Mouse (Mus musculus) cortical plate, adult 2 months (tissue): ENCODE results near the gene Slc9a3r2. TPM values are rescaled to one million over a fixed set of nuclear protein-coding genes. Genes with fewer than 3 reads are reported as not detected.

Experiments used
- H3K27ac ChIP-seq: fragments of 200-500 bp; 2 replicates; pipeline ENCODE4 v1.5.1; 2012; ENCODE audit warnings: low read length, control low read depth, inconsistent platforms; ENCODE audit not compliant: insufficient read depth
- H3K4me1 ChIP-seq: fragments of 200-500 bp; 2 replicates; pipeline ENCODE4 v1.6.1; 2011; ENCODE audit warnings: low read length; ENCODE audit not compliant: control insufficient read depth, insufficient read depth
- H3K4me3 ChIP-seq: fragments of 200-500 bp; 2 replicates; pipeline ENCODE4 v1.5.1; 2011; ENCODE audit warnings: mild to moderate bottlenecking, low read length, control low read depth; ENCODE audit not compliant: insufficient read depth
- CTCF ChIP-seq: fragments of 200-500 bp; IDR thresholded peaks from 2 replicates; pipeline ENCODE4 v1.5.1; 2011; ENCODE audit warnings: mild to moderate bottlenecking, control low read depth, low read length; ENCODE audit not compliant: insufficient read depth; ENCODE audit errors: extremely low read depth
- POLR2A ChIP-seq: fragments of 200-500 bp; IDR thresholded peaks from 2 replicates; pipeline ENCODE4 v1.6.1; 2011; ENCODE audit warnings: mild to moderate bottlenecking, low read length, control low read depth; ENCODE audit not compliant: insufficient read depth; ENCODE audit errors: extremely low read depth
- polyA plus RNA-seq: library from polyadenylated mRNA; depleted of rRNA; stranded (reverse); fragments of >200 nt; gene quantifications from 2 replicates; pipeline ENCODE4 v1.2.3, GENCODE M21; 2012

The Slc9a3r2 gene
- polyA plus RNA-seq, 1 experiment, result 69.0 TPM

GRCm38 (mm10) chr17:24628646-24629045 is 21.5 kb downstream of the Slc9a3r2 start:
- H3K4me1 ChIP-seq, result peaks cover 5% of the 10 kb centered on the region; the same call in 1 of the 2 replicates
- no peak overlapping the region for H3K4me3 ChIP-seq
- TF ChIP-seq POLR2A (no peak), CTCF (peak; percentile 85)
- H3K27ac ChIP-seq, result no peak overlapping the region

GRCm38 (mm10) chr17:24625472-24625871 is 24.7 kb downstream of the Slc9a3r2 start:
- TF ChIP-seq POLR2A (no peak), CTCF (no peak)
- Histone ChIP-seq H3K4me1 (peaks cover 3% of the 10 kb centered on the region), H3K4me3 (no peak overlapping the region), H3K27ac (no peak overlapping the region)

- no peak overlapping the region for H3K4me3 ChIP-seq
- no peak overlapping the region for H3K27ac ChIP-seq
- TF ChIP-seq POLR2A (no peak), CTCF (peak; percentile 20; the same call in 1 of the 2 replicates)
- peaks cover 2% of the 10 kb centered on the region; the same call in 1 of the 2 replicates for H3K4me1 ChIP-seq
Measured at GRCm38 (mm10) chr17:24617561-24618194, 32.4 kb downstream of the Slc9a3r2 start.

DNA sequence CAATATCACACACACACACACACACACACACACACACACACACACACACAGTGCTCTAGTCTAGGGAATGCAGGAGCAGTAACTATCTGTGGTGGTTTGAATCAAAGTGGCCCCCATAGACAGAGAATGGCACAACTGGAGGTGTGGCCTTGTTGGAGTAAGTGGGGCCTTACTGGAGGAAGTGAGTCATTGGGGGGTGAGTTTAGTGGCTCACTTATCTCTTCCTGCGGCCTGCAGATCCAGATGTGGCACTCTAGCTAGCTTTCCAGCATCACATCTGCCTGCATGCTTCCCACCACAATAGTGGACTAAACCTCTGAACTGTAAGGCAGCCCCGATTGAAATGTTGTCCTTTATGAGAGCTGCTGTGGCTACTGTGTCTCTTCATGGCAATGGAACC is 39.4 kb downstream of the Slc9a3r2 start:
- TF ChIP-seq CTCF (no peak), POLR2A (no peak)
- Histone ChIP-seq H3K27ac (no peak overlapping the region), H3K4me3 (no peak overlapping the region), H3K4me1 (no peaks in the 10 kb centered on the region)

- TF ChIP-seq CTCF (no peak), POLR2A (no peak)
- no peak overlapping the region for H3K4me3 ChIP-seq
- no peaks in the 10 kb centered on the region for H3K4me1 ChIP-seq
- H3K27ac ChIP-seq, result no peak overlapping the region
Measured at GRCm38 (mm10) chr17:24608874-24609273, 41.3 kb downstream of the Slc9a3r2 start.

DNA sequence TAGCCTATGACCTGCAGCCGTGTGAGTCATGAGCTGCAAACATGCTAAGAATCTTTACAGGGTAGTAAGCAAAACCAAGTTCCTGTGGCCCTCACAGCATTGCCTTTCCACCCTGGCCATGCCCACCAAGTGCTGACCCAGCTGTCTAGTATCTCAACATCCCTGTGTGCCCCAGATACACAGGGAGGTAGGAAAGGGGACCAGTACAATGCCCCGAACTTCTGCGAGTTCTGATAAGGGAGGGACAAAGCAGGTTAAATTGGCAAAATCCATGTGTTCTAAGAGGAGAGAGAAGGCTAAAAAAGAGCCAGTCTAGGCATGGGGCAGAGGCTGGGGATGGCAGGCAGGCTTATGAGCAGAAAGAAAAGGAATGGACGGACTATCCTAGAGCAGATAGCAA is 41.8 kb downstream of the Slc9a3r2 start:
- TF ChIP-seq CTCF (no peak), POLR2A (no peak)

DNA sequence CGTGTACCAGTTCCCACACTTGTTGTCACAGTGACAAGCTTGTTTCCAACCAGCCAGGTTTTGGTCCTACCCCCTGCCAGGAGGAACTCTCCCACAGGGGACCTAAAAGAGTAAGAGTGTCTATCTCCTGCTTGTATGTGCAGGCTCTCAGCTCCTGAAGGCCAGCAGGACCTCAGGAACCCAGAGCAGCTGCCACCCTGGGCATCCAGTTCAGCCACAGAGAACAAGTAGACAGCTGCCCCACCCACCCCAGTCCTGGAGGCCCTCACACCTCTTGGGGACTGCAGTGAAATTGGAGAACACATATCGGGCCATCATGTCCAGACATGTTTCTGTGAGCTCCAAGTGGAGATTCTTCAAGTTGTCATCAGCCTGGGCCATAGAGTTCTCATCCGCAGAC is 45.6 kb downstream of the Slc9a3r2 start:
- H3K4me3 ChIP-seq, result no peak overlapping the region
- H3K27ac ChIP-seq, result no peak overlapping the region
- H3K4me1 ChIP-seq, result no peaks in the 10 kb centered on the region
- no peak for TF ChIP-seq CTCF
- TF ChIP-seq POLR2A, result no peak

More for the DNA sequence above, 41.8 kb downstream of the Slc9a3r2 start:
- Histone ChIP-seq H3K27ac (no peak overlapping the region), H3K4me1 (no peaks in the 10 kb centered on the region), H3K4me3 (no peak overlapping the region)

DNA sequence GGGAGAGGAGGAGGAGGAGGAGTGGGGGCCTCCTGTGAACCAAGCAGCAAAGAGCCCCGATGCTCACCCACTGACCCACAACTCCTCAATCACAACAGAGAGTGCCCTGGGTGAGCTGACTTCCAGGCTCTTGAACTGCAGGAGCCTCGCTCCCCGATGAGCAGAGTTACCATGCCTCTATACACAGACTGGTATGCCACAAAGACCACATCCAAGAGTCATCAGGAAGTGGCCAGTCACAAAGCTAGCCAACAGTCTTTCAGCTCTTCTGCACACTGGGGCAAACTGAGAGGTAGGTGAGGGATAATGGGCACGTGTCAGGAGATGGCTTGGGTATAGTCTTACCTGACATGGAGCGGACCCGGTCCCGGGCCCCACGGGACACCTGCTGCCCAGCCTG is 46.2 kb downstream of the Slc9a3r2 start:
- Histone ChIP-seq H3K27ac (no peak overlapping the region), H3K4me1 (no peaks in the 10 kb centered on the region), H3K4me3 (no peak overlapping the region)
- no peak for TF ChIP-seq POLR2A

GRCm38 (mm10) chr17:24600502-24600901 is 49.6 kb downstream of the Slc9a3r2 start:
- Histone ChIP-seq H3K4me1 (no peaks in the 10 kb centered on the region), H3K27ac (no peak overlapping the region)

DNA sequence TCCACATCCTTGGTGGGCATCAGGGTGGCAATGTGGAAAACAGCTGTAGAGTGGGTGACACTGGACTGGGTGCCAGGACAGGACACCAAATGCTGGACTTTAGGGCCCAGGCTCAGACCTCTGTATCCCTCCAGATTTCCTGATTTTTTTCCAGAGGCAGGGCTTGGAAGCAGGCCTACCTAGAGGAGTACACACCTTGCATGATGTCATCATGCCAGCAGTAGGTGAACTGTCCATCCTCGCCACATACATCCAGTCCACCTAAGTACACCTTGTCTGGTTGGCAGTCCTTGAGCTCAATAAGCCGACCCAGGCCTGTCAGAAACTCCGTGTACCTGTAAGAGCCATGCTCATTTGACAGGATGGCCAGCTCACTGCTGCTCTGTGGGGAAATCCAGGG is 52.1 kb downstream of the Slc9a3r2 start:
- no peak overlapping the region for H3K27ac ChIP-seq
- no peak for TF ChIP-seq POLR2A
- TF ChIP-seq CTCF, result no peak
- no peak overlapping the region for H3K4me3 ChIP-seq
- no peaks in the 10 kb centered on the region for H3K4me1 ChIP-seq

More at GRCm38 (mm10) chr17:24600502-24600901, 49.6 kb downstream of the Slc9a3r2 start:
- no peak overlapping the region for H3K4me3 ChIP-seq
- TF ChIP-seq POLR2A, result no peak
- TF ChIP-seq CTCF, result no peak
